Mouse (Mus musculus) lung, embryonic 15.5 days (tissue): ENCODE results near the gene Rbm28. TPM values are rescaled to one million over a fixed set of nuclear protein-coding genes. Genes with fewer than 3 reads are reported as not detected.

Experiments
- ATAC-seq: fragments of 200-750 bp; cut with Nextera tagmentation; 2 replicates; pipeline ENCODE4 v1.8.0; 2017; ENCODE audit warnings: moderate number of reproducible peaks, borderline replicate concordance; ENCODE audit not compliant: low FRiP score, low TSS enrichment; ENCODE audit errors: extremely low read depth
- H3K27ac ChIP-seq: fragments of 300-500 bp; sonication (generic); 2 replicates; pipeline ENCODE4 v1.5.1; 2015; ENCODE audit warnings: moderate library complexity, mild to moderate bottlenecking, inconsistent platforms
- H3K27me3 ChIP-seq: fragments of 300-500 bp; sonication (generic); 2 replicates; pipeline ENCODE4 v1.6.1; 2015; ENCODE audit warnings: inconsistent platforms
- H3K36me3 ChIP-seq: fragments of 300-500 bp; sonication (generic); 2 replicates; pipeline ENCODE4 v1.6.1; 2015; ENCODE audit warnings: inconsistent platforms
- H3K4me1 ChIP-seq: fragments of 300-500 bp; sonication (generic); 2 replicates; pipeline ENCODE4 v1.6.1; 2015; ENCODE audit warnings: inconsistent platforms
- H3K4me2 ChIP-seq: fragments of 300-500 bp; sonication (generic); 2 replicates; pipeline ENCODE4 v1.6.1; 2015; ENCODE audit warnings: inconsistent platforms, mild to moderate bottlenecking, moderate library complexity
- H3K4me3 ChIP-seq: fragments of 300-500 bp; sonication (generic); 2 replicates; pipeline ENCODE4 v1.5.1; 2015; ENCODE audit warnings: mild to moderate bottlenecking, inconsistent platforms
- H3K9ac ChIP-seq: fragments of 300-500 bp; sonication (generic); 2 replicates; pipeline ENCODE4 v1.6.1; 2015; ENCODE audit warnings: inconsistent platforms
- H3K9me3 ChIP-seq: fragments of 300-500 bp; sonication (generic); 2 replicates; pipeline ENCODE4 v1.6.1; 2016; ENCODE audit warnings: inconsistent platforms
- WGBS: fragments of 180-500 bp; shearing (Covaris S2); methylation state at CpG from one replicate; pipeline ENCODE4 v1.1.7; 2015; 5-methylcytosine and 5-hydroxymethylcytosine counted together
- polyA plus RNA-seq: library from polyadenylated mRNA; unstranded; fragments of >200 nt; fragmentation: Nextera tagmentation; extraction: Ambion mirVana; gene quantifications from 2 replicates; pipeline ENCODE4 v1.2.1, GENCODE M21; 2015

The Rbm28 gene
- polyA plus RNA-seq: 32.8 and 35.0 TPM in 2 replicates

- H3K9ac ChIP-seq: peak within 1 kb of the TSS; percentile 72
- peaks cover 33% of the 10 kb centered on the region for H3K27me3 ChIP-seq
- peak within 1 kb of the TSS; percentile 86 for H3K4me2 ChIP-seq
- no peak within 1 kb of the TSS for H3K27ac ChIP-seq
- 7% methylated on average over 42 of the region's 42 CpGs for WGBS
- peak; percentile 77; the same call in 1 of the 2 replicates for ATAC-seq
- peak within 1 kb of the TSS; percentile 91 for H3K4me3 ChIP-seq
- peaks cover 15% of the 10 kb centered on the region for H3K4me1 ChIP-seq
- peaks cover 2% of the 10 kb centered on the region; the same call in 1 of the 2 replicates for H3K36me3 ChIP-seq
- no peaks in the 10 kb centered on the region for H3K9me3 ChIP-seq
Observed at GRCm38 (mm10) chr6:29164314-29165244, at the start of gene Rbm28. TSS of gene Rbm28 (minus strand) at chr6:29165006.

- no peak for ATAC-seq
- Histone ChIP-seq H3K4me3 (no peak overlapping the region), H3K27me3 (peaks cover 22% of the 10 kb centered on the region; the same call in 1 of the 2 replicates), H3K36me3 (no peaks in the 10 kb centered on the region), H3K9me3 (no peaks in the 10 kb centered on the region), H3K9ac (no peak overlapping the region), H3K27ac (no peak overlapping the region), H3K4me1 (peaks cover 33% of the 10 kb centered on the region), H3K4me2 (no peak overlapping the region)
- 10% methylated on average over 1 of the region's 1 CpGs for WGBS
Observed at GRCm38 (mm10) chr6:29214245-29214644, 49.4 kb upstream of the Rbm28 start.

GRCm38 (mm10) chr6:29213436-29213835 is 48.6 kb upstream of the Rbm28 start:
- H3K36me3 ChIP-seq: no peaks in the 10 kb centered on the region
- peaks cover 22% of the 10 kb centered on the region; the same call in 1 of the 2 replicates for H3K27me3 ChIP-seq
- 57% methylated on average over 5 of the region's 5 CpGs for WGBS

GRCm38 (mm10) chr6:29211806-29212492 is 47.1 kb upstream of the Rbm28 start:
- Histone ChIP-seq H3K9me3 (no peaks in the 10 kb centered on the region), H3K27me3 (peaks cover 22% of the 10 kb centered on the region; the same call in 1 of the 2 replicates), H3K4me2 (peak overlapping the region; percentile 79), H3K27ac (peak overlapping the region; percentile 34), H3K36me3 (no peaks in the 10 kb centered on the region; the same call in 1 of the 2 replicates), H3K4me3 (peak overlapping the region; percentile 58), H3K9ac (peak overlapping the region; percentile 57), H3K4me1 (peaks cover 33% of the 10 kb centered on the region)
- peak; percentile 86 for ATAC-seq
- WGBS: under 1% methylated on average over 55 of the region's 66 CpGs

More at GRCm38 (mm10) chr6:29213436-29213835, 48.6 kb upstream of the Rbm28 start:
- Histone ChIP-seq H3K4me3 (no peak overlapping the region), H3K9me3 (no peaks in the 10 kb centered on the region), H3K4me2 (no peak overlapping the region), H3K27ac (no peak overlapping the region), H3K9ac (no peak overlapping the region), H3K4me1 (peaks cover 33% of the 10 kb centered on the region)
- no peak for ATAC-seq

GRCm38 (mm10) chr6:29211146-29211545 is 46.3 kb upstream of the Rbm28 start:
- Histone ChIP-seq H3K4me1 (peaks cover 27% of the 10 kb centered on the region), H3K9ac (peak overlapping the region; percentile 57), H3K27ac (no peak overlapping the region), H3K36me3 (peaks cover 2% of the 10 kb centered on the region), H3K4me3 (peak overlapping the region; percentile 58), H3K27me3 (peaks cover 22% of the 10 kb centered on the region; the same call in 1 of the 2 replicates), H3K4me2 (peak overlapping the region; percentile 79), H3K9me3 (no peaks in the 10 kb centered on the region)
- no peak for ATAC-seq
- 10% methylated on average over 7 of the region's 7 CpGs for whole genome bisulfite sequencing

GRCm38 (mm10) chr6:29210231-29210936 is 45.6 kb upstream of the Rbm28 start:
- H3K4me2 ChIP-seq: no peak overlapping the region; the same call in 1 of the 2 replicates

GRCm38 (mm10) chr6:29208178-29208577 is 43.4 kb upstream of the Rbm28 start:
- H3K4me2 ChIP-seq: no peak overlapping the region
- peaks cover 20% of the 10 kb centered on the region for H3K4me1 ChIP-seq
- H3K27me3 ChIP-seq: no peaks in the 10 kb centered on the region
- no peak overlapping the region for H3K27ac ChIP-seq
- ATAC-seq: no peak
- H3K9ac ChIP-seq: no peak overlapping the region
- H3K36me3 ChIP-seq: peaks cover 11% of the 10 kb centered on the region
- no peaks in the 10 kb centered on the region for H3K9me3 ChIP-seq
- no peak overlapping the region for H3K4me3 ChIP-seq
- 72% methylated on average over 5 of the region's 5 CpGs for WGBS

More at GRCm38 (mm10) chr6:29210231-29210936, 45.6 kb upstream of the Rbm28 start:
- peaks cover 21% of the 10 kb centered on the region; the same call in 1 of the 2 replicates for H3K27me3 ChIP-seq
- H3K9ac ChIP-seq: no peak overlapping the region
- ATAC-seq: no peak
- no peak overlapping the region for H3K4me3 ChIP-seq
- peaks cover 27% of the 10 kb centered on the region for H3K4me1 ChIP-seq
- H3K36me3 ChIP-seq: peaks cover 6% of the 10 kb centered on the region
- H3K9me3 ChIP-seq: no peaks in the 10 kb centered on the region
- WGBS: 78% methylated on average over 9 of the region's 9 CpGs
- no peak overlapping the region for H3K27ac ChIP-seq

GRCm38 (mm10) chr6:29207017-29207416 is 42.2 kb upstream of the Rbm28 start:
- Histone ChIP-seq H3K27me3 (no peaks in the 10 kb centered on the region), H3K9me3 (no peaks in the 10 kb centered on the region), H3K4me2 (no peak overlapping the region), H3K36me3 (peaks cover 11% of the 10 kb centered on the region), H3K27ac (no peak overlapping the region), H3K9ac (no peak overlapping the region), H3K4me1 (peaks cover 12% of the 10 kb centered on the region), H3K4me3 (no peak overlapping the region)
- ATAC-seq: no peak
- WGBS: 88% methylated on average over 5 of the region's 5 CpGs

GRCm38 (mm10) chr6:29206006-29206405 is 41.2 kb upstream of the Rbm28 start:
- H3K9ac ChIP-seq: no peak overlapping the region
- no peak overlapping the region for H3K4me3 ChIP-seq
- no peak overlapping the region for H3K27ac ChIP-seq
- no peak overlapping the region for H3K4me2 ChIP-seq
- no peaks in the 10 kb centered on the region for H3K9me3 ChIP-seq
- no peaks in the 10 kb centered on the region for H3K27me3 ChIP-seq
- H3K4me1 ChIP-seq: peaks cover 5% of the 10 kb centered on the region
- ATAC-seq: no peak
- 92% methylated on average over 10 of the region's 10 CpGs for WGBS
- peaks cover 11% of the 10 kb centered on the region for H3K36me3 ChIP-seq

GRCm38 (mm10) chr6:29204932-29205614 is 40.3 kb upstream of the Rbm28 start:
- no peak overlapping the region for H3K4me2 ChIP-seq
- peaks cover 11% of the 10 kb centered on the region for H3K36me3 ChIP-seq
- H3K9me3 ChIP-seq: no peaks in the 10 kb centered on the region
- ATAC-seq: peak; percentile 33; the same call in 1 of the 2 replicates
- H3K27ac ChIP-seq: no peak overlapping the region
- H3K27me3 ChIP-seq: no peaks in the 10 kb centered on the region
- WGBS: 53% methylated on average over 15 of the region's 15 CpGs
- H3K4me3 ChIP-seq: no peak overlapping the region
- no peaks in the 10 kb centered on the region for H3K4me1 ChIP-seq
- no peak overlapping the region for H3K9ac ChIP-seq
